Mouse (Mus musculus): ENCODE results near the gene Hoxd4. TPM values are rescaled to one million over a fixed set of nuclear protein-coding genes. Genes with fewer than 3 reads are reported as not detected.

Gene Hoxd4
- polyA plus RNA-seq, 1 experiment: not detected

- H3K4me2 ChIP-seq (ENCODE audit: low read depth): no peak overlapping the region
- TF ChIP-seq E2F4 (IDR thresholded peaks at IDR 0.05; ENCODE audit: insufficient read depth) (no peak), MAX (IDR thresholded peaks at IDR 0.05; ENCODE audit: low read depth) (no peak), POLR2AphosphoS2 (IDR thresholded peaks at IDR 0.05; ENCODE audit: insufficient read length, low read depth) (no peak), REST (IDR thresholded peaks at IDR 0.05; ENCODE audit: insufficient read depth, insufficient read length) (no peak), POLR2A (IDR thresholded peaks at IDR 0.05; ENCODE audit: insufficient read length, low read depth) (no peak), TCF12 (IDR thresholded peaks at IDR 0.05; ENCODE audit: insufficient read depth, poor library complexity, severe bottlenecking) (no peak), USF1 (IDR thresholded peaks at IDR 0.05; ENCODE audit: low read depth) (no peak), MYOG (IDR thresholded peaks at IDR 0.05; ENCODE audit: control insufficient read depth in 1 of 3, insufficient read depth in 1 of 3, insufficient read length in 2 of 3, low read depth in 2 of 3) (no peak), CEBPB (IDR thresholded peaks at IDR 0.05; ENCODE audit: insufficient read depth, poor library complexity, severe bottlenecking) (no peak), MYOD1 (IDR thresholded peaks at IDR 0.05; ENCODE audit: control insufficient read depth in 1 of 3, insufficient read length in 2 of 3, low read depth in 2 of 3) (no peak), SRF (IDR thresholded peaks at IDR 0.05; ENCODE audit: control insufficient read depth, insufficient read length, low read depth) (no peak), TCF3 (IDR thresholded peaks at IDR 0.05; ENCODE audit: insufficient read length, low read depth) (no peak)
- no peak overlapping the region for H3ac ChIP-seq (ENCODE audit: control insufficient read depth, insufficient read length)
- H3K4me3 ChIP-seq: no peak overlapping the region
- H3K36me3 ChIP-seq (ENCODE audit: control insufficient read depth, insufficient read depth): no peaks in the 10 kb centered on the region
- no peaks in the 10 kb centered on the region for H3K79me2 ChIP-seq (ENCODE audit: control insufficient read depth, insufficient read depth)
- H3K27me3 ChIP-seq (ENCODE audit: control insufficient read depth, insufficient read depth, insufficient read length): peaks cover 4% of the 10 kb centered on the region
Measured at GRCm38 (mm10) chr2:74777536-74778275, 66.0 kb downstream of the Hoxd4 start.

Other genes starting within 250 kb of the Hoxd4 start
- gene Lnpk, start 132.5 kb upstream of the Hoxd4 start, polyA plus RNA-seq (2012; fragmentation: generic; extraction: Trizol): 6.3 TPM
- not detected for gene Evx2, start 52.4 kb upstream of the Hoxd4 start, polyA plus RNA-seq (2012; fragmentation: generic; extraction: Trizol)
- gene Hoxd13, start 43.6 kb upstream of the Hoxd4 start, polyA plus RNA-seq (2012; fragmentation: generic; extraction: Trizol): not detected
- gene Hoxd12, start 36.9 kb upstream of the Hoxd4 start, polyA plus RNA-seq (2012; fragmentation: generic; extraction: Trizol): not detected
- not detected for gene Hoxd11, start 32.4 kb upstream of the Hoxd4 start, polyA plus RNA-seq (2012; fragmentation: generic; extraction: Trizol)
- not detected for gene Hoxd10, start 20.0 kb upstream of the Hoxd4 start, polyA plus RNA-seq (2012; fragmentation: generic; extraction: Trizol)
- gene Hoxd9, start 14.2 kb upstream of the Hoxd4 start, polyA plus RNA-seq (2012; fragmentation: generic; extraction: Trizol): not detected
- gene Hoxd8, start 7.3 kb upstream of the Hoxd4 start, polyA plus RNA-seq (2012; fragmentation: generic; extraction: Trizol): not detected
- gene Hoxd3, start within 50 bp of the Hoxd4 start, polyA plus RNA-seq (2012; fragmentation: generic; extraction: Trizol): not detected
- gene Gm28230, start 14.8 kb downstream of the Hoxd4 start, polyA plus RNA-seq (2012; fragmentation: generic; extraction: Trizol): not detected
- not detected for gene Hoxd1, start 51.1 kb downstream of the Hoxd4 start, polyA plus RNA-seq (2012; fragmentation: generic; extraction: Trizol)
- 33.3 TPM for gene Mtx2, start 113.9 kb downstream of the Hoxd4 start, polyA plus RNA-seq (2012; fragmentation: generic; extraction: Trizol)

Measured in myocyte (in vitro differentiated cells).